Mouse (Mus musculus): ENCODE data around the gene Specc1. TPM values are rescaled to one million over a fixed set of nuclear protein-coding genes. Genes with fewer than 3 reads are reported as not detected.
"Not testable (repeated sequence)": the region's sequence is repeated elsewhere in the genome, so short reads cannot be mapped to it uniquely, and the experiment has no call there.

Gene Specc1
- total RNA-seq (2021): 10 to 100 TPM; 21.2 to 23.5 TPM
- long read RNA-seq, experiment 1, partial matches to known transcripts: 1 of 8 reads
- long read RNA-seq, experiment 1, other reads (novel, unspliced or antisense): 6 of 8 reads
- long read RNA-seq, experiment 2, partial matches to known transcripts: 1 of 8 reads
- long read RNA-seq, experiment 2, other reads (novel, unspliced or antisense): 6 of 8 reads

DNA sequence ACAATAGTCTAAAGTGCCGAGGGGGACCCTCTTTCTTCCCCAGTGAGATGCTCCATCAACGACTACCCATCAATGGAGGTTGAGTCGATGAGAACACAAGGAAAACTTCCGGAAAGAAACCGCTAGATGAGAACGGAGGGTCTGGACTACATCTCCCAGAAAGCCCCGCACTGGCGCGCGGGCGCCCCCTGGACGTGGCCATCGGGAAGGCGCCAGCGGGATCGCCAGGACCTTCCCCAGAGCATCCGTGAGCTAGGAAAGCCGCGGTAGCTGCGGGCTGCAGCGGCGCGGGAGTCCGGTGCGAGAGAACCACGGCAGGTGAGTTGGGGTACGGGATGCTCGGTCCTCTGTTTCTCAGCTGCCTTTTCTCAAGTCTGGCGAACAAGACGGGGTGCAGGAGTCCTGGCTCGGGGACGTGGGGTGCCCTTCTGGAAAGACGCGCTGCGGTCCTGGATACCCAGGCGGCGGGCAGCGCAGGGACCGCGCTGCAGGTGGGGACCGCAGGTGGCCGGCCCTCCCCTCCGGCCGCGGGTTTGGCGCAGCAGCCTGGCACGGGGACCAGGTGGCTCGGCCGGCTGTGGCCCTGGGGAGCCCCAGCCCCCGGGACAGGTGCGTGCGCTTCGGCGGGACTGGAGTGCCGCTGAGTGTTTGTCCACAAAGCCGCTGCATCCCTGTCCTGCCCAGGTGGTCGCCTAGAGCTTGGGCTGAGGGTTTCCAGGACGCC lies at the start of gene Specc1:
Gene Specc1, plus strand, starts transcription at position 192 of the 724 bp plus-strand sequence.
- peak; percentile 95 to 98 for DNase-seq
- intact Hi-C loops (cut with DNase I): loop anchor here (5.0 kb wide), 2 partner anchors 51 to 66 kb away; no protein-coding TSS in a partner anchor

GRCm38 (mm10) chr11:61908315-61908714 lies 48.2 kb upstream of the Specc1 start:
- intact Hi-C loops (cut with DNase I): no loop called here
- no peak for DNase-seq

GRCm38 (mm10) chr11:61919702-61920101 lies 36.9 kb upstream of the Specc1 start:
- no peak for DNase-seq
- intact Hi-C loops (cut with DNase I): no loop called here

- no peak for DNase-seq
- intact Hi-C loops (cut with DNase I): no loop called here
Measured at GRCm38 (mm10) chr11:61923309-61923708, 33.3 kb upstream of the Specc1 start.

GRCm38 (mm10) chr11:61929323-61930097 lies 27.1 kb upstream of the Specc1 start:
- intact Hi-C loops (cut with DNase I): loop anchor here (5.0 kb wide), 1 partner anchor 353 kb away; the partner anchor contains the start of genes Ttc19 and Zswim7
- no peak for DNase-seq

GRCm38 (mm10) chr11:61930098-61930517 lies 26.5 kb upstream of the Specc1 start, which contains the start of gene Akap10:
Akap10 (minus strand) TSS chr11:61930252.
- peak; percentile 96 for DNase-seq
- intact Hi-C loops (cut with DNase I): no loop called here

- intact Hi-C loops (cut with DNase I): no loop called here
- peak in 1 of 2 experiments; percentile 14 for DNase-seq
Measured at GRCm38 (mm10) chr11:61930640-61931586, 25.6 kb upstream of the Specc1 start.

GRCm38 (mm10) chr11:61937761-61938160 lies 18.8 kb upstream of the Specc1 start:
- intact Hi-C loops (cut with DNase I): no loop called here
- no peak for DNase-seq

- intact Hi-C loops (cut with DNase I): no loop called here
- no peak for DNase-seq
Measured at GRCm38 (mm10) chr11:61942903-61943302, 13.7 kb upstream of the Specc1 start.

DNA sequence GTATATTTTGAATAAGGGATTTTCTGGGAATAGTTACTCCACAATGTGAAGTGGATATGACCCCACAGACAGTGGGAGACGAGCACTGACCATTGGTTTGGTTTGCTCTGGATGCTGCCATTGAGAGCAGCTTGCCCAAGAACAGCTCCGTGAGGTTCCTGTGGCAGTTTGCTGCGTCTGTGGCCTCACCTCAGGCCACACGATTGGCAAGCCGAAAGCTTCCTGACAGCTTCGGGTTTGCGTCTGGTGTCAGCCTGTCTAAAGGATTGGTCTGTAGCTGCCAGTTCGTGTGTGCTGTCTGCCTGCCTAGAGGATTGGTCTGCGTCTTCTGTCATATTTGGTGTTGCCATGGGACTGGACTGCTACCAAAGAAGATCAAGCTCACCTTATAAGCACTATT lies 12.1 kb upstream of the Specc1 start:
- intact Hi-C loops (cut with DNase I): no loop called here
- no peak for DNase-seq

- no peak for DNase-seq
- intact Hi-C loops (cut with DNase I): no loop called here
Measured at GRCm38 (mm10) chr11:61946608-61947007, 10.0 kb upstream of the Specc1 start.

DNA sequence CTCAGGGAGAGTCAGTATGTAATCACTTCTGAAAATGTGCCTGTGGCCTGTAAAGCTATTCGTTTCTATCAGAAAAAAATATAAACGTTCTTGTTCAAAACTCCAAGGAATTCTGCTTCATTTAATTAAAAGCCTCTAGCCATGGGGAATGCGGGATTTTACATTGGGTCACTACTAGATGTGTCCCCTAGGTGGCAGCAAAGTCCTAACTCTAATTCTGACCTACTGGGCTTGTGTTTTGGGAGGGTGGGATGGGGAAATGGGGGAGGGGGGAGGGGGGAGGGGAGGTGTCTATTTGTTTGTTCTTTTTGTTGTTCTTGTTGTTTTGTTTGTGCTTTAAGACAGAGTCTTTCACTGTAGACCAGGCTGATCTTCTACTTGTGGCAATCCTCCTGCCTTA lies 7.2 kb upstream of the Specc1 start:
- peak; percentile 54 to 67 for DNase-seq

GRCm38 (mm10) chr11:61950632-61951031 lies 5.9 kb upstream of the Specc1 start:
- DNase-seq: peak; percentile 80 to 91
- intact Hi-C loops (cut with DNase I): loop anchor here (2.0 to 5.0 kb wide), 3 partner anchors 94 to 328 kb away; no protein-coding TSS in a partner anchor

More for the DNA sequence above, 7.2 kb upstream of the Specc1 start:
- intact Hi-C loops (cut with DNase I): no loop called here

GRCm38 (mm10) chr11:61955136-61955535 lies 1.4 kb upstream of the Specc1 start:
- intact Hi-C loops (cut with DNase I): loop anchor here (5.0 kb wide), 2 partner anchors 52 to 67 kb away; no protein-coding TSS in a partner anchor
- DNase-seq: no peak

DNA sequence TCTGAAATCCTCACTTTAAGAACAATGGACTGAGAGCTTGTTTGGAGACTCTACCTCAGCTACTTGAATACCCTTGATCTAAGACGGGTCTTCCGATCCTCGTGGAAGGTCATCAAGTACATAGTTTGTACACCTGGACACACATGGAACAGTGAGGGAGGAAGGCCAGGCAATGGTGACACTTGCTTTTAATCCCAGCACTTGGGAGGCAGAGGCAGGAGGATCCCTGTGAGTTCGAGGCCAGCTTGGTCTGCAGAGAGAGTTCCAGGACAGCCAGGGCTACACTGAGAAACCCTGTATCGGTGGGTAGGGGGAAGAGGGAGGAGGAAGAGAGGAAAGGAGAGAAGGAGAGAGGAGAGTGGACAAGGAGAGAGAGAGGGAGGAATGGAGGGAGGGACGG lies 612 bp upstream of the Specc1 start:
- intact Hi-C loops (cut with DNase I): loop anchor here (5.0 kb wide), 2 partner anchors 51 to 66 kb away; no protein-coding TSS in a partner anchor
- no peak for DNase-seq

GRCm38 (mm10) chr11:61957296-61957813 lies 792 bp downstream of the Specc1 start:
- intact Hi-C loops (cut with DNase I): loop anchor here (5.0 kb wide), 2 partner anchors 50 to 65 kb away; no protein-coding TSS in a partner anchor

GRCm38 (mm10) chr11:61958706-61959105 lies 2.1 kb downstream of the Specc1 start:
- intact Hi-C loops (cut with DNase I): loop anchor here (5.0 kb wide), 2 partner anchors 49 to 64 kb away; no protein-coding TSS in a partner anchor

More at GRCm38 (mm10) chr11:61957296-61957813, 792 bp downstream of the Specc1 start:
- peak in 1 of 2 experiments; percentile 10 for DNase-seq

GRCm38 (mm10) chr11:61960096-61960495 lies 3.5 kb downstream of the Specc1 start:
- DNase-seq: no peak
- intact Hi-C loops (cut with DNase I): no loop called here

More at GRCm38 (mm10) chr11:61958706-61959105, 2.1 kb downstream of the Specc1 start:
- DNase-seq: not testable (repeated sequence)

- intact Hi-C loops (cut with DNase I): no loop called here
- no peak for DNase-seq
Measured at GRCm38 (mm10) chr11:61962684-61963083, 6.1 kb downstream of the Specc1 start.
